Mouse (Mus musculus) hindbrain, embryonic 15.5 days (tissue): ENCODE results near the gene Nprl2. TPM values are rescaled to one million over a fixed set of nuclear protein-coding genes. Genes with fewer than 3 reads are reported as not detected.

ENCODE experiments used
- ATAC-seq: fragments of 200-750 bp; cut with Nextera tagmentation; 2 replicates; pipeline ENCODE4 v1.8.0; 2017; ENCODE audit warnings: low read depth, moderate number of reproducible peaks, moderate TSS enrichment; ENCODE audit not compliant: low FRiP score
- H3K27ac ChIP-seq: fragments of 300-500 bp; sonication (generic); replicated peaks from 2 replicates; pipeline ENCODE4 v1.5.1; 2015; ENCODE audit warnings: mild to moderate bottlenecking, inconsistent platforms
- H3K27me3 ChIP-seq: fragments of 300-500 bp; sonication (generic); 2 replicates; pipeline ENCODE4 v1.6.1; 2015; ENCODE audit warnings: control low read depth, inconsistent platforms
- H3K36me3 ChIP-seq: fragments of 300-500 bp; sonication (generic); 2 replicates; pipeline ENCODE4 v1.6.1; 2015; ENCODE audit warnings: control low read depth, inconsistent platforms
- H3K4me1 ChIP-seq: fragments of 300-500 bp; sonication (generic); replicated peaks from 2 replicates; pipeline ENCODE4 v1.6.1; 2015; ENCODE audit warnings: control low read depth, inconsistent platforms
- H3K4me2 ChIP-seq: fragments of 300-500 bp; sonication (generic); 2 replicates; pipeline ENCODE4 v1.6.1; 2015; ENCODE audit warnings: moderate library complexity, mild to moderate bottlenecking, inconsistent platforms
- H3K4me3 ChIP-seq: fragments of 300-500 bp; sonication (generic); 2 replicates; pipeline ENCODE4 v1.5.1; 2015; ENCODE audit warnings: mild to moderate bottlenecking, inconsistent platforms
- H3K9ac ChIP-seq: fragments of 300-500 bp; sonication (generic); 2 replicates; pipeline ENCODE4 v1.6.1; 2015; ENCODE audit warnings: inconsistent platforms
- H3K9me3 ChIP-seq: fragments of 300-500 bp; sonication (generic); 2 replicates; pipeline ENCODE4 v1.6.1; 2016; ENCODE audit warnings: control low read depth, inconsistent platforms
- WGBS: fragments of 180-500 bp; shearing (Covaris S2); methylation state at CpG from one replicate; pipeline ENCODE4 v1.1.7; 2015; 5-methylcytosine and 5-hydroxymethylcytosine counted together
- polyA plus RNA-seq: library from polyadenylated mRNA; unstranded; fragments of >200 nt; fragmentation: Nextera tagmentation; extraction: Ambion mirVana; gene quantifications from 2 replicates; pipeline ENCODE4 v1.2.1, GENCODE M21; 2015

The Nprl2 gene
- polyA plus RNA-seq, 1 experiment from 2014 or later = 70.2 TPM

DNA sequence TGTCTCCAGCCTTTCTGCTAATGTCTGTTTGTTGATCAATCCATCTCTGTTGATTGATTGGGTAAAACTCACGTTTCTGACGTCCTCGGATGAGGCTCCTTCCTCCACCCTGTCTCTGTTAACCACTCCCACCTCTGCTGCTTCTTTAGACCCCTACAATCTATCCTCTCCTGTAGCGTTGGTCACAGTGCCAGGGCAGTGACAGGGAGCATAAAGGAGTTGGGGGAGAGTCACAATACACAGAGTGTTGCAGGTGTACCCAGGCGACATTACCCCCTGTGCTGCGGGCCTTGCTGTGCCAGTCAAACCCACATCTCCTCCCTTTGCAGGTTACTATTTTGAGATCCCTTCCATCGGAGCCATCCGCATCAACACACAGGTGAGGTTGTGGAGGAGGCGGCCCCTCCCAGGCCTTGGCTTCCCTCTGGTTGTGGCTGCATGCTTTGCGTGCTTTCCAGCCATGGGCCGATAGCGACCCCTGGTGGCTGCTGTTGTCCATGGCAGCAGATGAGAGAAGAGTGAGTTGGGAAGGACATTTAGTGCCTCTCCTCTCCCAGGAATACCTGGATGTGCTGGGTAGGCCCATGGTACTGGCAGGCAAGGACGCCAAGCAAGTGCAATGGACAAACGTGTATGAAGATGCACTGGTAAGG is 27.6 kb upstream of the Nprl2 start:
- H3K4me1 ChIP-seq = peaks cover 46% of the 10 kb centered on the region
- no peak overlapping the region for H3K4me2 ChIP-seq
- H3K27ac ChIP-seq = no peak overlapping the region
- no peaks in the 10 kb centered on the region for H3K36me3 ChIP-seq
- no peak overlapping the region for H3K9ac ChIP-seq
- peak; percentile 63; the same call in 1 of the 2 replicates for ATAC-seq
- no peak overlapping the region for H3K4me3 ChIP-seq
- H3K27me3 ChIP-seq = no peaks in the 10 kb centered on the region
- H3K9me3 ChIP-seq = no peaks in the 10 kb centered on the region
- 21% methylated on average over 14 of the region's 14 CpGs for WGBS

DNA sequence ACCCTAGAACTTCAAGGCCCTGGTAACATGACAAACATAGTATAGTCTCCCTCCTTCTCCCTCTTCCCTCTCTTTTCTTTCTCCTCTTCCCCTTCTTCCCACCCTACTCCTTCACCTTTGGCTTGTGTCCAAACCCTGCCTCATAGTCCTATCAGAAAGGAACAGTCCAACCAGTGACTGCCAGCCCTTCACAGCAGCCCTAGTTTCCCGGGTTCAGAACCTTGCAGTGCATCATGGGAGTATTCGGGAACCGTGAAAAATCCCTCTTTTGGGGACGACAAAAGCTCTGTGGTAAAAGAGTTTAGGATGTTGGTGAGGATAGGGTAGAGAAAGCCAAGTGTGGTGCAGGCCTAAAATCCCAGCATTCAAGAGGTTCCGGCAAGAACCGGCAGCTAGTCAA is 21.7 kb upstream of the Nprl2 start:
- Histone ChIP-seq H3K4me3 (no peak overlapping the region), H3K9me3 (no peaks in the 10 kb centered on the region), H3K9ac (no peak overlapping the region), H3K36me3 (peaks cover 8% of the 10 kb centered on the region; the same call in 1 of the 2 replicates), H3K27ac (no peak overlapping the region), H3K27me3 (peaks cover 12% of the 10 kb centered on the region), H3K4me1 (peaks cover 20% of the 10 kb centered on the region), H3K4me2 (no peak overlapping the region)
- WGBS = 40% methylated on average over 6 of the region's 6 CpGs
- no peak for ATAC-seq

DNA sequence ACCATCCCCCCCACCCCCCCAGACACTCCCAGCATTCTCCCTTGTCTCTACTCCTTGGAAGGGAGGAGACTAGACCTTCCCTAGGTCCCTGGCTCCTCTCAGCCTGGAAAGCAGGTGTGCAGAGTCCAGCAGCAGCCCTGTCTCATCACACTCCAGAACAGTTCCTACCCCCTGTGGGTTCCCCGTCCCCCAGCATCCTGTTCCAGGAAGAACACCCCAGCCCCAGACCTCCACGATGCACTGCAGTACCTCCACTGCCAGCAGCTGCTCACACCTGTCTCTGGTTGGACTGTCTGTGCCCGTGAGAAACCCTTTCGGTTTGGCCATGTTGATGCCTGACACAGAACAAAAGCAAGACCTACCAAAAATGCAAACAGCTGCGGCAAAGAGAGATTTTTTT is 20.8 kb upstream of the Nprl2 start:
- no peak for ATAC-seq
- Histone ChIP-seq H3K36me3 (peaks cover 8% of the 10 kb centered on the region; the same call in 1 of the 2 replicates), H3K4me3 (no peak overlapping the region), H3K4me1 (peaks cover 21% of the 10 kb centered on the region), H3K9me3 (no peaks in the 10 kb centered on the region), H3K27ac (0 out of 2 replicates have a peak overlapping the region, but pooled peaks have one; percentile 20), H3K9ac (no peak overlapping the region), H3K4me2 (no peak overlapping the region), H3K27me3 (peaks cover 20% of the 10 kb centered on the region)
- 63% methylated on average over 5 of the region's 5 CpGs for WGBS

DNA sequence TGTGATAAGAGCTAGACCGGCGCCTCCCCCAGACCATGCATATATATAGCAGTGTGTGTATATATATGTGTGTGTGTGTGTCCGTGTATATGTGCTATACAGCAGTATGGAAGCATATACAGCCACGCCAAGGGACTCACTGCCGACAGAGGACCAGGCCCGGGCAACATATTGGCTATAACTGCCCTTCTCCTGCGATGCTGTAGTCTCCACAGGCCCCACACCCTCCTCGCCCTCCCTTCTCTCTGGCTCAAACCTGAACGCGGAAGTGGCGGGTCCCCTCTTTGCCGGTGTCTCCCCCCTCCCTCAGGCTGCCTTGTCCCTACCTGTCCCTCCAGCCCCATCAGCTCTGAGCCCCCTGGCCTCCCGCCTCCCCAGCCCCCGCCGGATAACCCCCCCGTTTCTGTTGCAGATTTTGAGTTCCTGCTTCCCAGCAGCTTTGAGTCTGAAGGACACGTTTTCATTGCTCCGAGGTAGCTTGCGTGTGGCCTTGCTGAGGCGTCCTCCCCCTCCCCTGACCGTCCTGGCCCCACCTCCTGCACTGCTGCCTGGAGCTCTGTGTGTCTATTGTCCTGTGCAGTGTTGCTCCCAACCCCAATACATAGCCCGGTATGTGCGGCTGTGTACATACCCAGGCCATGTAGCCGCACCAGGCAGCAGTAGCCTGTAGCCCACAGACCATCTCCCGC is 20.2 kb upstream of the Nprl2 start:
- Histone ChIP-seq H3K4me1 (peaks cover 28% of the 10 kb centered on the region), H3K27ac (no peak overlapping the region; the same call in 1 of the 2 replicates), H3K27me3 (peaks cover 24% of the 10 kb centered on the region), H3K9ac (no peak overlapping the region), H3K36me3 (peaks cover 8% of the 10 kb centered on the region; the same call in 1 of the 2 replicates), H3K4me3 (no peak overlapping the region), H3K9me3 (no peaks in the 10 kb centered on the region), H3K4me2 (peak overlapping the region; percentile 23)
- WGBS = 30% methylated on average over 25 of the region's 25 CpGs
- no peak for ATAC-seq

DNA sequence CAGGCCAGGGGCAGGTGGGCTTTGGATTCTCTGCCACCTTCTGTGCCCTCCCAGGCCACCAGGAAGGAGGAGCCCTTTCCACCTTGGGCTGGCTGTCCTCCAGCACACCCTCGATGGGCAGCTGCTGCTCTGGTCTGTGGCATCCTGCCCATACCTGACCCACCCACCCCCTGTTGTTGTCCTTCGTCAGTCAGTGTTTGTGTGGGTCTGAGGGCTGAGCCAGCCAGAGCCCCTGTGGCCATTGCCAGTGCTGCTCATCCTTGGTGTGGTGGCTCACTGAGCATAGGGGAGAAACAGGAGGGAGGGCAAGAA is 19.7 kb upstream of the Nprl2 start:
- no peak overlapping the region for H3K27ac ChIP-seq
- no peak overlapping the region for H3K4me3 ChIP-seq
- H3K9me3 ChIP-seq = no peaks in the 10 kb centered on the region
- no peak overlapping the region for H3K9ac ChIP-seq
- H3K27me3 ChIP-seq = peaks cover 24% of the 10 kb centered on the region
- H3K36me3 ChIP-seq = peaks cover 8% of the 10 kb centered on the region; the same call in 1 of the 2 replicates
- no peak for ATAC-seq
- H3K4me2 ChIP-seq = peak overlapping the region; percentile 23
- 13% methylated on average over 2 of the region's 2 CpGs for WGBS
- H3K4me1 ChIP-seq = peaks cover 29% of the 10 kb centered on the region

DNA sequence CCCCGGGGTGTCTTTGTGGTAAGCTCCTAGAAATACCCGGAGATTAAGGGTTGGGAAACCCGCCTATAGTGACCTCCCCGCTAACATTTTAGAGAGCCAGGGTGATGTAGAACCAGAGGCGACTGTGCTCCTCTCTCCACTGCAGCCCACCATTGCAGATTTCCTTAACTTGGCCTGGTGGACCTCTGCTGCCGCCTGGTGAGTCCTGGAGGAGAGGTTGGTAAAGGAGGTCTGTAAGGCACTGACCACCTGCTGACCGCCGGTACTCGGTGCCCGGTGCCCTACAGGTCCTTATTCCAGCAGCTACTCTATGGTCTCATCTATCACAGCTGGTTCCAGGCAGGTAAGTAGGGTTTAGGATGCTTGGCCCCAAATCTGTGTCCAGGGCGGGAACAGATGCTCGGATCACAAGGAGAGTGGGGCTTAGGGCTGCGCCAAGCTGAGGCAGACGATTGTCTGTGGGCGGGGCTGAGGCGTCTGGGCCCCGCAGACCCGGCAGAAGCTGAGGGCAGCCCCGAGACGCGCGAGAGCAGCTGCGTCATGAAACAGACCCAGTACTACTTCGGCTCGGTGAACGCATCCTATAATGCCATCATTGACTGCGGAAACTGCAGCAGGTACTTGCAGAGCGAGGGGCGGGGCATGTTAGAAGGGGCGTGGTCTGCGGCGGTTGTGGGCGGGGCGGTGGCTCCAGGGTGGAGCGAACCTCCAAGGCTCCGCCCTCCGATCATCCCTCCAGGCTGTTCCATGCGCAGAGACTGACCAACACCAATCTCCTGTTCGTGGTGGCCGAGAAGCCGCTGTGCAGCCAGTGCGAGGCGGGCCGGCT is 15.6 kb upstream of the Nprl2 start:
- peak; percentile 69 for ATAC-seq
- Histone ChIP-seq H3K9me3 (no peaks in the 10 kb centered on the region), H3K27ac (no peak overlapping the region), H3K9ac (no peak overlapping the region), H3K4me3 (peak overlapping the region; percentile 28), H3K36me3 (peaks cover 8% of the 10 kb centered on the region; the same call in 1 of the 2 replicates), H3K27me3 (peaks cover 24% of the 10 kb centered on the region), H3K4me1 (peaks cover 22% of the 10 kb centered on the region), H3K4me2 (peak overlapping the region; percentile 55)
- WGBS = 7% methylated on average over 44 of the region's 44 CpGs

DNA sequence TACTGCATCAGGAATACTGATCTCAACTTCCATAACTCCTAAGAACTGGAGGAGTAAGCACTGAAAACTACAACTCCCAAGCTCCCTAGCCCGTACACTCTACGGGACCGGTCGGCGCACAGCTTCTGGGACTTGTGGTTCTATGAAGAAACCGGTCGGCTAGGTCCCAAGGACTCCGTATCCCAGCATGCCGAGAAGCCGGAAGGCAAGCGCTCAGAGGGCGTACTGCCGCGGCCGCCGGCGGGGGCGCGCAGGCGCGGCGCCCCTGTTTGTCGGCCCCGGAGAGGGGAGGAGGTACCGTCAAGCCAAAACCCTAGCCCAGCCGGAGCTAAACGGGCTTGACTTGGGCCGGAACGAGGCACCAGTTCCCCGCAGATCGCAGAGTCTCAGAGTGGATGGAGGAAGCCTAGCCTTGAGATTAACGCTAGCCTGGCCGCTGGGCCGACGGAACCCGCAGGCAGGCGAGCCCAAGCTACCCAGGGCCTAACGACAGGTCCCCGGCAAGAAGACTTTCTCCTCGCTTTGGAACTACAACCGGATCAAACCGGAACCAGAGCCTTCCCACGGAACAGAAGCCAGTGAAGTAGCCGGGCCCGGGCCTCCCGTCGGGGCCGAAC is 8.1 kb upstream of the Nprl2 start, which contains the start of gene Tmem115:
Tmem115 (plus strand) TSS at position 155 of the 617 bp plus-strand sequence.
- Histone ChIP-seq H3K27ac (peak within 1 kb of the TSS; percentile 83), H3K4me3 (peak within 1 kb of the TSS; percentile 80), H3K27me3 (no peaks in the 10 kb centered on the region), H3K9me3 (no peaks in the 10 kb centered on the region), H3K4me2 (peak within 1 kb of the TSS; percentile 99), H3K36me3 (peaks cover 16% of the 10 kb centered on the region), H3K9ac (peak within 1 kb of the TSS; percentile 84), H3K4me1 (peaks cover 40% of the 10 kb centered on the region)
- peak; percentile 98 for ATAC-seq
- under 1% methylated on average over 45 of the region's 48 CpGs for whole genome bisulfite sequencing

DNA sequence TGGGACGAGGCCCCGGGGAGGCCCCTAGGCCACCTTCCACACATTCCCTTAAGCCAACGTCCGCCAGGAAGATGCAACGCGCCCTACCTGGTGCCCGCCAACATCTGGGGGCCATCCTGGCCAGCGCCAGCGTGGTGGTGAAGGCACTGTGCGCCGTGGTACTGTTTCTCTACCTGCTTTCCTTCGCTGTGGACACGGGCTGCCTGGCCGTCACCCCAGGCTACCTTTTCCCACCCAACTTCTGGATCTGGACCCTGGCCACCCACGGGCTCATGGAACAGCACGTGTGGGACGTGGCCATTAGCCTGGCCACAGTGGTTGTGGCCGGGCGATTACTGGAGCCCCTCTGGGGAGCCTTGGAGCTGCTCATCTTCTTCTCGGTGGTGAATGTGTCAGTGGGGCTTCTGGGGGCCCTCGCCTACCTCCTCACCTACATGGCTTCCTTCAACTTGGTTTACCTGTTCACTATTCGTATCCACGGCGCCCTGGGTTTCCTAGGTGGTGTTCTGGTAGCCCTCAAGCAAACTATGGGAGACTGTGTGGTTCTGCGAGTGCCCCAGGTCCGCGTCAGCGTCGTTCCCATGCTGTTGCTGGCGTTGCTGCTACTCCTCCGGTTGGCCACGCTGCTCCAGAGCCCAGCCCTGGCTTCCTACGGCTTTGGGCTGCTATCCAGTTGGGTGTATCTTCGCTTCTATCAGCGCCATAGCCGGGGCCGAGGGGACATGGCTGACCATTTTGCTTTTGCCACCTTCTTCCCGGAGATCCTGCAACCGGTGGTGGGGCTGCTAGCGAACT is 7.4 kb upstream of the Nprl2 start:
- Histone ChIP-seq H3K9ac (peak overlapping the region; percentile 84), H3K27me3 (no peaks in the 10 kb centered on the region), H3K4me2 (peak overlapping the region; percentile 99), H3K27ac (peak overlapping the region; percentile 83), H3K4me1 (peaks cover 40% of the 10 kb centered on the region), H3K4me3 (peak overlapping the region; percentile 80), H3K36me3 (peaks cover 23% of the 10 kb centered on the region), H3K9me3 (no peaks in the 10 kb centered on the region)
- 1% methylated on average over 40 of the region's 40 CpGs for WGBS
- peak; percentile 2; the same call in 1 of the 2 replicates for ATAC-seq

DNA sequence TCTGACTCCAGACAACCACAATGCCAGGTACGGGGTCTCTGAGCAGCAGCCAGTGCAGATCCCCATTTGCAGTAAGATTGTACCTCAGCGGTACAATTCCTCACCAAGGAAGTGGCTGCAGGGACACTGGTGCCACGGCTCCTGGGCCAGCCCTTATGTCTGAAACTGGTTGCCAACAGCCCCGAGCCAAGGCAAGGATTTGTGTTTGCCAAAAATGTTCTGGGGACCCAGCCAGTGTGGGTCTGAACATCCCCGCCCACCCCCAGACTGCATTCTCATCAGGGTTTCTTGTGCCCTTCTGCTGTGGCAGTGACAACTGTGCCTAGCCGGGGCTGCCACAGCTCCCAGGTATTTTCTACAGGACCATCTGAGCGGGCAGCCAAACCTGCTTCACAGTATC is 3.8 kb upstream of the Nprl2 start:
- Histone ChIP-seq H3K9me3 (no peaks in the 10 kb centered on the region), H3K27me3 (no peaks in the 10 kb centered on the region), H3K9ac (no peak overlapping the region), H3K4me1 (peaks cover 64% of the 10 kb centered on the region), H3K27ac (no peak overlapping the region), H3K36me3 (peaks cover 29% of the 10 kb centered on the region), H3K4me3 (no peak overlapping the region), H3K4me2 (no peak overlapping the region)
- ATAC-seq = no peak
- WGBS = 87% methylated on average over 7 of the region's 7 CpGs

DNA sequence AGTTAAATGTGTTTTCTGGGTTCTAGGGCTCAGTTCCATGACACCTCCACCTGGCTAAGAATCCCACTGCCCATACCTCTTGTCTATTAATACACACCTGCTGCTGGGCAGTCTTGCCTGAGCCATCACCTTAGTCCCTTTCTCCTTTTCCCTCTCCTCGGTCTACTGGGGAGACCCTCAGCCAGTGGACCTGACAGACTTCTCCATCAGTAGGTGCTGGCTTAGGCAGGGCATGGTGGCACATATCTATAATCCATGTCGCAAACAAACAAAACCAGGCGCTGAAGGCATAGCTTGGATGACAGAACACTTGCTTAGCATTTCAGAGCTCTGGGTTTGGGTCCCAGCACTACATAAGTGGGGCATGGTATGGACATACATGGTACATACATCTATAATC is 3.3 kb upstream of the Nprl2 start:
- Histone ChIP-seq H3K4me3 (no peak overlapping the region), H3K9me3 (no peaks in the 10 kb centered on the region), H3K27ac (no peak overlapping the region), H3K9ac (no peak overlapping the region), H3K4me2 (no peak overlapping the region), H3K27me3 (no peaks in the 10 kb centered on the region), H3K36me3 (peaks cover 32% of the 10 kb centered on the region), H3K4me1 (peaks cover 61% of the 10 kb centered on the region)
- no peak for ATAC-seq
- 91% methylated on average over 3 of the region's 3 CpGs for WGBS

DNA sequence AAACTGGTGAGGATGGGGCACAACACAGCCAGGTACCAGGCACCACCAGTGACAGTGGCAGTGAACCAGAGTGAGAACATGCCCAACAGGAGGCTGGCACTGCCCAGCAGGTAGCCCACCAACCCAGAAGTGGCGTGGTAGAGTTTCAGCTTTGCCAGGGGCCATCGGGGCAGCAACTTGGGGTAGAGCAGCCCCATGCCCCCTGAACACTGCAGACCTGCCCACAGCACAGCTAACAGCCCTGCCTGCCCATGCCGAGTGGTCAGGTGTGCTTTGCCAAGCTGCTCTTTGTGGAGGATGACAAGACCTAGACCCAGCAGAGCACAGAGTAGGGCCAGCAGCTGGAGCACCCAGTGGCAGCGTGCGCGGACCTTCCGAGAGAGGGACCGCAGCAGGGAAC is 2.1 kb upstream of the Nprl2 start:
- no peak for ATAC-seq
- no peaks in the 10 kb centered on the region for H3K27me3 ChIP-seq
- no peak overlapping the region for H3K27ac ChIP-seq
- H3K4me1 ChIP-seq = peaks cover 59% of the 10 kb centered on the region
- H3K4me3 ChIP-seq = no peak overlapping the region
- no peak overlapping the region for H3K9ac ChIP-seq
- H3K9me3 ChIP-seq = no peaks in the 10 kb centered on the region
- peaks cover 43% of the 10 kb centered on the region for H3K36me3 ChIP-seq
- WGBS = 98% methylated on average over 8 of the region's 8 CpGs
- H3K4me2 ChIP-seq = 0 out of 2 replicates have a peak overlapping the region, but pooled peaks have one; percentile 72
